Mouse (Mus musculus) fat pad, adult 2 months (tissue): ENCODE measurements around the gene Auts2.
A peak's percentile ranks its signal among the peaks of the same experiment; 100 is the strongest.

Experiments
- DNase-seq: peaks from one replicate; pipeline ENCODE4 v3.0.0-alpha.2; 2011; ENCODE audit warnings: low read depth, low spot score; ENCODE audit errors: extremely low read depth

Auts2 gene

GRCm38 (mm10) chr5:132391831-132392763 lies 151.0 kb downstream of the Auts2 start:
- peak; percentile 78 for DNase-seq

- no peak for DNase-seq
Observed at GRCm38 (mm10) chr5:132388746-132389145, 154.4 kb downstream of the Auts2 start.

DNA sequence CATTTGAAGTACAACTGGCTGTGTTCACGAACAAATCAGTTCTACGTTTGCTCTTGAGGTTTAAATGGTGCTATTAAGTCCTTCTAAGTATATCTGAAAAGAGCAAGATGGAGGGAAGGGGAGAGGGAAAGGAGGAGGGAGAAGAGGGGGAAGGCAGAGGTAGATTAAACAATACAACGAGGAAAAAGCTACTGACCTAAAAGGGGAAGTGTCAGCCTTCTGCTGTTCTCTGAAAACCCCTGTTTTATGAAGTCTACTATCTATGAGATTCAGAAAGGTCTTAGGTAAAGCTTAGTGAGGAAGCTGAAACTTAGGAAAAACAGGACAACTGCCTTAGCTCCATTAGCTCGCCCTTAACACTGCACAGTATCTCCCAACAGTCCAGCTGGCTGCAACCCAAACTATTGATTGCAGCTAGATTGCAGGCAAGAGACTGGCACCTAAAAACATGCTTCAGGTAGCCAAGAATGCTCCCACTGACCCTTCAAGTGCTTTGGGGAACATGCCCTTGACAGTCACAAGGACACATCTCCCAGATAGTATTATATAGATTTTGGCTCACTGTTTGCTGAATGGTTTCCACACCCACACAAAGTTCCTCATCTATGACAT lies 157.8 kb downstream of the Auts2 start:
- DNase-seq: no peak

GRCm38 (mm10) chr5:132380261-132380660 lies 162.9 kb downstream of the Auts2 start:
- DNase-seq: no peak

- no peak for DNase-seq
Observed at GRCm38 (mm10) chr5:132378977-132379376, 164.2 kb downstream of the Auts2 start.

- no peak for DNase-seq
Observed at GRCm38 (mm10) chr5:132375130-132375529, 168.0 kb downstream of the Auts2 start.

GRCm38 (mm10) chr5:132373471-132374075 lies 169.6 kb downstream of the Auts2 start:
- peak; percentile 92 for DNase-seq

GRCm38 (mm10) chr5:132372605-132373004 lies 170.5 kb downstream of the Auts2 start:
- DNase-seq: no peak

- no peak for DNase-seq
Observed at GRCm38 (mm10) chr5:132368678-132369088, 174.5 kb downstream of the Auts2 start.

DNA sequence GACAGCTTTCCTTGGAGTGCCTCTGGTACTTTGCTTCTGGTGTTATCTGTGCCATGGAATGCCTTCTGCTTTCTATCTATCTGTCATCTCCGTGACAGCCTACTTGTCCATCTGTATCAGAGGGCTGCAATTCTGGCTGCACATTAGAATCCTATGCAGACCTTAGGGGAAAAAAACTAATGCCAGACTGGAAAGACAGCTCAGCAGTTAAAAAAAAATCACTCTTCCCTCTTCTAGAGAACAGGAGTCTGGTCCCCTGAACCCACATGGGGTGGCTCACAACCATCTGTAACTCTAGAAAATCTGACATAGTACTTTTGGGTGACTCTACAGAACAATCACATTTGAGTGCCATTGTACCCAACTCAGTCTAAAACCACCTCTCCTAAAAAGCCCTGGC lies 181.9 kb downstream of the Auts2 start:
- no peak for DNase-seq

DNA sequence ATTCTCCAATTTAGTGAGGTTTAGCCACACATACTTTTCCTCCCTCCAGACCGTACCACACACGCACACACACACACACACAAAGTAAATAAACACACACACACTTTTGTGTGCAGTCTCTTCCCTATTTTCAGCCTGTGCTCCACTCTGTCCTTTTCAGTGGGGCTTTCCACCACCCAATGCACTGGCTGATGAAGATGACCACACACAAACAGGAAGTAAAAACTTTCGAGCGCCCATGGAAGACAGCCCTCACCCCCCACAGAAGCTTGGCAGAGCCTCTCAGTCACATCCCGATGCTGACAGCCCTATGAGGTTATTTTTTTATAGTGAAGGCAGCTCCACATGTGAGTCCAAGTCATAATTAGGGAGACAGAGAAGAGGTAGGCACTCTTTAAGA lies 185.4 kb downstream of the Auts2 start:
- DNase-seq: no peak

DNA sequence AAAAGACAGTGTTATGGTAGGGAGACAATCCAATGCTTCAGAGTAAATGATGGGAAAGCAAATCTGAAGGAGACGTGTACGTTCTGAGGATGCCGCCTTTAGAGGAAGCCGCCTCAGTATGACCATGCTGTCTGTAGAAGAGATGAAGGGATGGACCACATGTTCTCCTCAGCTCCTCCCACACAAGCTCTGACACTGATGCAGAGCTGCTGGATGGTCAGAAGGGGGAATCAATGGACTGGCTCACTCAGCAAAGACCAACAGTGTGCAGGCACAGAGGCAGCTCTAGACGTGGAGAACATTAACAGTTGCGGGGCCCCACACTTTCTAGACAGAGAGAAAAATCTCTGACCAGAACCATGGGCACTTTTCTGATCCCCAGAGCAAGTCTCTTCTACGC lies 187.2 kb downstream of the Auts2 start:
- DNase-seq: no peak

DNA sequence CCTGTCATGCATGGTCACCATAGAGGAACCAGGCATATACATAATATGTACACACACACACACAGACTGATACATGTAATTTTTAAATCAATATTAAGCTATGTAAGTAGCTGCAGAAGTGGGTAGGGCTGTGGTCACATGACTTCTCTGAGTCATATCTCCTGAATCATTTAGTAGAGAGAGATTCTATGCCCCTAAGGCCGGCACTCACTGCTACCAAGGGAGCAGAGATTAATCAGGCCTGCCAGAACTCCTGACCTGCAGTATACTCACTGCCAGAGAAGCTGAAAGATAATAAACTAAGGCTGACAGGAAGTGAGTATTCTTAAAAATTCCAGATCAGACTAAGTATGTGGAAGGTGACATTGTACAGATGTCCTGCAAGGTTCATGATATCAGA lies 190.7 kb downstream of the Auts2 start:
- no peak for DNase-seq

GRCm38 (mm10) chr5:132351139-132351538 lies 192.0 kb downstream of the Auts2 start:
- DNase-seq: no peak

DNA sequence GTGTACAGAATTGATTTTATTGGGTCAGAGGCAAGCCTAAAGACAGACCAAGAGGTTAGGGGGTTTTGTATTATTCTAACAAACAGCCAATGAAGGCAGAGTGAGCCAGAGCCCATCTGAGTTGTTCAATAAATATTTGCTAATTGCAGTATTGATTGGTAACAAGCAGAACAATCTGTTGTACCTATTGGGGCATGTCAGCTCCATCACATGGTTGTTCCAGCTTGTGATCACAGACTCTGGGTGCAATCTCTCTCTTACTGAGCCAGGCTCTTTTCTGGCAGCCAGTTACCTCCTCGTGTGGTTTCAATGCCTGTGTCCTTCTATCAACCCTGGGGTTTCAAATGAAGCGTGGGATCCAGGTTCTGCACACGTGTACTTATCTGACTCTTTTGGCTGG lies 201.8 kb downstream of the Auts2 start:
- no peak for DNase-seq

DNA sequence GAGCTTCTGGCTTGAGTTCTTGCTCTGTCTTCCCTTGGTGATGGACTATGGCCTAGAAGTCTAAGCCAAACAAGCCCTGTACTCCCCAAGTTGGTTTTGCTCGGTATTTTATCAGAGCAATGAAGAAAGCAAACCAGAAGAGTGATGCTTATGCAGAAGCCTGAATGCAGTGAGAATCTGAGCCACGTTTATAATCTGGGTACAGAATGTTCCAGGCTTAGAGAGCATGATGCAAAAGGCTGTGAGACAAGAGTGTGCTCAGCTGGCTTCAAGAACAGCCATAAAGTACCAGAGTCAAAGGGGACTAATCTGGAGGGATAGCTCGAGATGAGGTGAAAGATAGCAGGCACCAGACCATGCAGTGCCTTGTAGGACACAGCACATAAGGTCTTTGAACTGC lies 205.5 kb downstream of the Auts2 start:
- DNase-seq: peak; percentile 68

GRCm38 (mm10) chr5:132335719-132336118 lies 207.4 kb downstream of the Auts2 start:
- no peak for DNase-seq

DNA sequence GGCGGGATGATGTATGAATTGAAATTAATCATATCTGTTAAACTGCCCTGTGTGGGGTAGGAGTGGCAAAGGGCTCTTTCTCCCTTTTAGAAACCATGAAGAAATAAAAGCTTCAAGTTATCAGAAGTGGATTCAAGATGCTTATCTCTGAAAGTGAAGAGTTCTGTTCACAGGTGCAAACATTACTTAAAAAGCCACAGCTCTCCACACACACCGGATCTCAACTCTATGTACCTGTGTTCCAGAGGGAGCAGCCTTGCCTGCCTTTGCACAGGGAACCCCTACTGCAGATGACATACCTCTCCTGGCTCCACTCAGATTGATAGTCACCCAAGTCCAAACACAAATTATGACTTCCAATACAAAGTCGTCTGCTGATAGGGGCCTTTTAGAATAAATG lies 208.3 kb downstream of the Auts2 start:
- DNase-seq: no peak

DNA sequence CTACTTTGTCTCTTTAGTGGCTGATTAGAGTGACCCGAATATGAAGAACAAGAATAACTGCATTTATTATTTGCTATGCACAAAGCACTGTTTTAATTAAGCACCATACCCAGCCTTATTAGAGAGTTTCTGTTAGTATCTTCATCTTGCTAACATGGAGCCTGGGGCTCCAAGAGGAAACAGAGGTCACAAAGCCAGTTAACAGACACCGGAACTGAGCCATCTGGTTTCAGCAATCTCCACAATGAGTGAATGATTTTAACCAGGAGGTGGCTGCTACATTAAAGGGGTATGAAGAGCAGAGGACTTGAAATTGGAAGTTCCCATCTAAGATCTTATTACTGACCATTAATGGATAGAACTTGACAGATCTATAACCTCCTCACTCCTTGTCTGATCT lies 209.4 kb downstream of the Auts2 start:
- DNase-seq: no peak

GRCm38 (mm10) chr5:132332521-132332920 lies 210.6 kb downstream of the Auts2 start:
- no peak for DNase-seq

DNA sequence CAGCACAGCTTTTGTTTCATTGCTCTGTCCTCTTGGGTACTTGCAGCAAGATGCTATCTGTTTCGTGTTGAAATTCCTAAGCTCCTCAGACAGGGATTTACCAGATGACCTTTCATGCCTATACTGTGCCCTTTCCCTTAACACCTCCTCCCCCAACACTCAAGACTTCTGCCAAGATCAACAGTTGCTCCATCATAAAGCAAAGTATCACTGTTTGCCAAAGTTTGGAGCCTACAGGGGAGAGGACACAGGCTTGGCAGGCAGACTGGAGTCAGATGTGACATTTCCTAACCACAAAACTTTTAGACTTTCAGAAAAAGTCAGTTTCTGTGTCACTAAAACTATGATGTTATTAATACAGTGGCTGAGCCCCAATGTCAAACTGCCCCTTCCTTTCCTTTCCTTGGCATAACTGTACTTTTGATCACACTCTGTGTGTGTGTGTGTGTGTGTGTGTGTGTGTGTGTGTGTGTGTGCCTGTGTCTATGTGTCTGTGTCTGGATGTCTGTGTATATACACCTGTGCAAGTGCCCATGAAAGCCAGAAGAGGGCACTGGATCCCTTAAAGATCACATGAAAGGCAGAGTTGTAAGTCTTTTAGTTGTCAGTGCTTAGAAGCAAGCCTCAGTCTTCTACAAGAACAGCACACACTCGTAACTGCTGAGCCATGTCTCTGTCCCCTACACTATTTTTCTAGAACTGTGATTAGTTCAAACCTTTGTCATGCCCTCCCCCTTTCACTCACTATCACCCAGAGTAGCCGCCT lies 213.8 kb downstream of the Auts2 start:
- peak; percentile 99 for DNase-seq
